In the genomic region with DNA sequence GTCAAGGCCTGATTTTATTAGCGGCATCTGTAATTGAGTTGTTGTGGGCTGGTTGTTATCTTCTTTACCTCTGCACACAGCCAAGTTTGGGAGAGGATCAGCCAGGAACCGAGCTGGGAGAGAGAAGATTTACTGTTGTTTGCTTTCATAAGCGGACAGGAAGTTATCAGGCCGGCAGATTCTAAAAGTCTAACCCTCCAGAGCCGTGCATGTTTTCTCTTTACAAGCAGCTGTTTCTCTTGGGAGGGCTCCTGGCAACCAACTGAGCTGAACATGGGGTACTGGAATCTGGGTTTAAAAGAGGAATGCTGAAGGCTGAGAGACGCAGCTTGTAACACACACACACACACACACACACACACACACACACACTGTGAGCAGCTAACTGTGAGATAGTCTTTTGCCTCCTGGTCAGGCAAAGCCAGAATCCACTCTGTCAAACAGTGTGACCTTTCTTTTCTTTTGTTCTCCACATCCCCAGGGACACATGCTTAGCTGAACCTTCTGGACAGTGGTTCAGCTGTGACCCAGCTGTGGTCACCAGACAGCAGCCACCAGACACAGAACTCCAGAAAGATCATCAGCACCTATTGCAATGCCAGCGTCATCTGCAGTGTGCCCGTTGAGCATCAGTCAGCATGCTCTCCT, we compare ENCODE assay signal across 8 mouse cellular contexts.
DNase-seq lines count a peak whose midpoint lies in the region; ATAC-seq and TF ChIP-seq lines count a peak whose summit lies in the region.

No protein-coding gene starts in this region.

- H3K4me2 ChIP-seq in intestine, embryonic 14.5 days (ENCODE audit: low read length), result peak overlapping the region; percentile 20; the same call in 1 of the 2 replicates
- no peak overlapping the region for H3K4me2 ChIP-seq in lung, embryonic 16.5 days (ENCODE audit: low read depth, low read length)
- no peak overlapping the region for H3K4me2 ChIP-seq in stomach, embryonic 15.5 days

- intact Hi-C loops in gastrocnemius, postnatal 14 days (cut with DNase I; ENCODE audit: low total_unique reads), result no loop called here

- no peaks in the 10 kb centered on the region for H3K9me3 ChIP-seq in intestine, embryonic 14.5 days (ENCODE audit: control insufficient read depth, low read length)
- H3K9me3 ChIP-seq in lung, embryonic 16.5 days (ENCODE audit: control insufficient read depth, low read length), result no peaks in the 10 kb centered on the region
- no peaks in the 10 kb centered on the region for H3K9me3 ChIP-seq in stomach, embryonic 15.5 days

- WGBS in intestine, embryonic 14.5 days, result 18% methylated on average over 8 of the region's 8 CpGs
- 21% methylated on average over 8 of the region's 8 CpGs for WGBS in lung, embryonic 16.5 days
- 30% methylated on average over 8 of the region's 8 CpGs for WGBS in stomach, embryonic 15.5 days

- peak overlapping the region; percentile 43 for H3K27ac ChIP-seq in layer of hippocampus, adult 2 months
- peak overlapping the region; percentile 69 for H3K27ac ChIP-seq in intestine, embryonic 14.5 days (ENCODE audit: low read depth)
- H3K27ac ChIP-seq in lung, embryonic 16.5 days (ENCODE audit: low read length), result peak overlapping the region; percentile 56
- H3K27ac ChIP-seq in stomach, embryonic 15.5 days, result peak overlapping the region; percentile 53

- no peak for DNase-seq in layer of hippocampus, adult 2 months (ENCODE audit: low spot score in 2 of 2)
- no peak for DNase-seq in layer of hippocampus, adult 9-10 months (ENCODE audit: low spot score)
- DNase-seq in gastrocnemius, postnatal 14 days, result peak; percentile 57
- DNase-seq in intestine, embryonic 14.5 days (ENCODE audit: low spot score), result no peak
- no peak for DNase-seq in right cerebral cortex, postnatal 25 days
- no peak for DNase-seq in cerebellum, adult 11-12 months

- TF ChIP-seq CTCF in layer of hippocampus, adult 2 months (conservative IDR thresholded peaks at IDR 0.05), result no peak

- peaks cover 36% of the 10 kb centered on the region for H3K4me1 ChIP-seq in intestine, embryonic 14.5 days (replicated peaks; ENCODE audit: control insufficient read depth, insufficient read depth, low read length)
- H3K4me1 ChIP-seq in lung, embryonic 16.5 days (replicated peaks; ENCODE audit: control insufficient read depth, insufficient read depth, low read length), result peaks cover 16% of the 10 kb centered on the region
- peaks cover 5% of the 10 kb centered on the region; the same call in 1 of the 2 replicates for H3K4me1 ChIP-seq in stomach, embryonic 15.5 days

- no peak overlapping the region for H3K4me3 ChIP-seq in layer of hippocampus, adult 2 months
- no peak overlapping the region for H3K4me3 ChIP-seq in intestine, embryonic 14.5 days (ENCODE audit: low read depth, low read length)
- H3K4me3 ChIP-seq in lung, embryonic 16.5 days (ENCODE audit: low read length), result no peak overlapping the region
- no peak overlapping the region for H3K4me3 ChIP-seq in stomach, embryonic 15.5 days (replicated peaks)

- no peaks in the 10 kb centered on the region for H3K27me3 ChIP-seq in intestine, embryonic 14.5 days (replicated peaks; ENCODE audit: control insufficient read depth, insufficient read depth, low read length)
- H3K27me3 ChIP-seq in lung, embryonic 16.5 days (ENCODE audit: control insufficient read depth, insufficient read depth, low read depth, low read length), result no peaks in the 10 kb centered on the region
- no peaks in the 10 kb centered on the region for H3K27me3 ChIP-seq in stomach, embryonic 15.5 days (replicated peaks)

- no peak overlapping the region for H3K9ac ChIP-seq in intestine, embryonic 14.5 days (ENCODE audit: low read length)
- H3K9ac ChIP-seq in lung, embryonic 16.5 days (ENCODE audit: low read length), result no peak overlapping the region
- H3K9ac ChIP-seq in stomach, embryonic 15.5 days, result no peak overlapping the region

- H3K36me3 ChIP-seq in intestine, embryonic 14.5 days (ENCODE audit: control insufficient read depth, insufficient read depth, low read length), result no peaks in the 10 kb centered on the region
- no peaks in the 10 kb centered on the region for H3K36me3 ChIP-seq in lung, embryonic 16.5 days (ENCODE audit: control insufficient read depth, insufficient read depth, low read length)
- no peaks in the 10 kb centered on the region for H3K36me3 ChIP-seq in stomach, embryonic 15.5 days

- ATAC-seq in intestine, embryonic 14.5 days (replicated peaks; ENCODE audit: low FRiP score, low TSS enrichment, low read depth), result 0 out of 2 replicates have a peak, but pooled peaks have one; percentile 20
- ATAC-seq in lung, embryonic 16.5 days (ENCODE audit: low read depth), result peak; percentile 73
- ATAC-seq in stomach, embryonic 15.5 days (ENCODE audit: insufficient read depth, low FRiP score, low read depth), result peak; percentile 29; the same call in 1 of the 2 replicates

Comparison
In these comparisons a context has a peak if more than half of its experiments do, and no peak if none do; other contexts are left out.
1. ATAC-seq: peak in every context shown above with its lines; median percentile 73 in lung, embryonic 16.5 days; 29 in stomach, embryonic 15.5 days; 20 in intestine, embryonic 14.5 days.